Mouse (Mus musculus): ENCODE data around the gene Ncor2. TPM values are rescaled to one million over a fixed set of nuclear protein-coding genes. Genes with fewer than 3 reads are reported as not detected.
A peak's percentile ranks its signal among the peaks of the same experiment; 100 is the strongest.

The Ncor2 gene
- polyA plus RNA-seq, 1 experiment from 2014 or later = 23.3 TPM

- no peaks in the 10 kb centered on the region for H3K27me3 ChIP-seq (replicated peaks; ENCODE audit: control insufficient read depth, insufficient read depth, low read length)
- no peaks in the 10 kb centered on the region for H3K9me3 ChIP-seq (ENCODE audit: control insufficient read depth, low read length)
- H3K4me1 ChIP-seq (ENCODE audit: control insufficient read depth, insufficient read depth, low read depth, low read length) = peaks cover 97% of the 10 kb centered on the region
- H3K36me3 ChIP-seq (ENCODE audit: control insufficient read depth, insufficient read depth, low read length) = no peaks in the 10 kb centered on the region
- H3K27ac ChIP-seq (ENCODE audit: low read depth, low read length) = peak overlapping the region; percentile 90
- WGBS = 77% methylated on average over 4 of the region's 4 CpGs
- H3K4me2 ChIP-seq (ENCODE audit: low read length) = no peak overlapping the region
- H3K9ac ChIP-seq (ENCODE audit: low read depth, low read length) = no peak overlapping the region
- ATAC-seq = no peak
- no peak overlapping the region for H3K4me3 ChIP-seq (ENCODE audit: low read length)
These were observed 23.6 kb downstream of the Ncor2 start for GRCm38 (mm10) chr5:125155451-125155850.

- Histone ChIP-seq H3K4me1 (ENCODE audit: control insufficient read depth, insufficient read depth, low read depth, low read length) (peaks cover 92% of the 10 kb centered on the region), H3K27me3 (replicated peaks; ENCODE audit: control insufficient read depth, insufficient read depth, low read length) (no peaks in the 10 kb centered on the region), H3K4me3 (ENCODE audit: low read length) (no peak overlapping the region), H3K36me3 (ENCODE audit: control insufficient read depth, insufficient read depth, low read length) (no peaks in the 10 kb centered on the region), H3K27ac (ENCODE audit: low read depth, low read length) (peak overlapping the region; percentile 90), H3K4me2 (ENCODE audit: low read length) (no peak overlapping the region), H3K9me3 (ENCODE audit: control insufficient read depth, low read length) (no peaks in the 10 kb centered on the region), H3K9ac (ENCODE audit: low read depth, low read length) (0 out of 2 replicates have a peak overlapping the region, but pooled peaks have one; percentile 21)
- 22% methylated on average over 5 of the region's 5 CpGs for WGBS
- ATAC-seq = peak; percentile 29
These were observed 24.0 kb downstream of the Ncor2 start for GRCm38 (mm10) chr5:125154989-125155388.

GRCm38 (mm10) chr5:125154178-125154577 is 24.8 kb downstream of the Ncor2 start:
- peaks cover 92% of the 10 kb centered on the region for H3K4me1 ChIP-seq (ENCODE audit: control insufficient read depth, insufficient read depth, low read depth, low read length)
- H3K9ac ChIP-seq (ENCODE audit: low read depth, low read length) = no peak overlapping the region; the same call in 1 of the 2 replicates
- no peak overlapping the region; the same call in 1 of the 2 replicates for H3K4me2 ChIP-seq (ENCODE audit: low read length)
- no peaks in the 10 kb centered on the region for H3K36me3 ChIP-seq (ENCODE audit: control insufficient read depth, insufficient read depth, low read length)
- H3K9me3 ChIP-seq (ENCODE audit: control insufficient read depth, low read length) = no peaks in the 10 kb centered on the region
- H3K27ac ChIP-seq (ENCODE audit: low read depth, low read length) = peak overlapping the region; percentile 90
- H3K4me3 ChIP-seq (ENCODE audit: low read length) = no peak overlapping the region
- WGBS = 20% methylated on average over 5 of the region's 5 CpGs
- H3K27me3 ChIP-seq (replicated peaks; ENCODE audit: control insufficient read depth, insufficient read depth, low read length) = no peaks in the 10 kb centered on the region
- ATAC-seq = no peak

GRCm38 (mm10) chr5:125153201-125153816 is 25.7 kb downstream of the Ncor2 start:
- Histone ChIP-seq H3K9me3 (ENCODE audit: control insufficient read depth, low read length) (no peaks in the 10 kb centered on the region), H3K27ac (ENCODE audit: low read depth, low read length) (peak overlapping the region; percentile 90), H3K27me3 (replicated peaks; ENCODE audit: control insufficient read depth, insufficient read depth, low read length) (no peaks in the 10 kb centered on the region), H3K36me3 (ENCODE audit: control insufficient read depth, insufficient read depth, low read length) (no peaks in the 10 kb centered on the region), H3K4me3 (ENCODE audit: low read length) (no peak overlapping the region), H3K9ac (ENCODE audit: low read depth, low read length) (no peak overlapping the region), H3K4me1 (ENCODE audit: control insufficient read depth, insufficient read depth, low read depth, low read length) (peaks cover 92% of the 10 kb centered on the region), H3K4me2 (ENCODE audit: low read length) (no peak overlapping the region)
- WGBS = 72% methylated on average over 11 of the region's 11 CpGs
- no peak for ATAC-seq

GRCm38 (mm10) chr5:125151872-125152534 is 27.0 kb downstream of the Ncor2 start:
- peak; percentile 85 for ATAC-seq
- Histone ChIP-seq H3K27ac (ENCODE audit: low read depth, low read length) (peak overlapping the region; percentile 90), H3K27me3 (replicated peaks; ENCODE audit: control insufficient read depth, insufficient read depth, low read length) (no peaks in the 10 kb centered on the region), H3K9ac (ENCODE audit: low read depth, low read length) (peak overlapping the region; percentile 54), H3K4me1 (ENCODE audit: control insufficient read depth, insufficient read depth, low read depth, low read length) (peaks cover 92% of the 10 kb centered on the region), H3K4me2 (ENCODE audit: low read length) (peak overlapping the region; percentile 18), H3K4me3 (ENCODE audit: low read length) (no peak overlapping the region), H3K36me3 (ENCODE audit: control insufficient read depth, insufficient read depth, low read length) (no peaks in the 10 kb centered on the region), H3K9me3 (ENCODE audit: control insufficient read depth, low read length) (no peaks in the 10 kb centered on the region)
- WGBS = 11% methylated on average over 17 of the region's 17 CpGs

- Histone ChIP-seq H3K4me3 (ENCODE audit: low read length) (no peak overlapping the region), H3K27me3 (replicated peaks; ENCODE audit: control insufficient read depth, insufficient read depth, low read length) (no peaks in the 10 kb centered on the region), H3K4me1 (ENCODE audit: control insufficient read depth, insufficient read depth, low read depth, low read length) (peaks cover 85% of the 10 kb centered on the region), H3K4me2 (ENCODE audit: low read length) (peak overlapping the region; percentile 21), H3K9ac (ENCODE audit: low read depth, low read length) (peak overlapping the region; percentile 7), H3K9me3 (ENCODE audit: control insufficient read depth, low read length) (no peaks in the 10 kb centered on the region), H3K27ac (ENCODE audit: low read depth, low read length) (peak overlapping the region; percentile 90), H3K36me3 (ENCODE audit: control insufficient read depth, insufficient read depth, low read length) (no peaks in the 10 kb centered on the region)
- peak; percentile 10; the same call in 1 of the 2 replicates for ATAC-seq
- WGBS = 9% methylated on average over 10 of the region's 10 CpGs
These were observed 28.0 kb downstream of the Ncor2 start for GRCm38 (mm10) chr5:125150951-125151564.

GRCm38 (mm10) chr5:125149142-125149541 is 29.9 kb downstream of the Ncor2 start:
- Histone ChIP-seq H3K4me3 (ENCODE audit: low read length) (no peak overlapping the region), H3K27me3 (replicated peaks; ENCODE audit: control insufficient read depth, insufficient read depth, low read length) (no peaks in the 10 kb centered on the region), H3K4me2 (ENCODE audit: low read length) (no peak overlapping the region), H3K9me3 (ENCODE audit: control insufficient read depth, low read length) (no peaks in the 10 kb centered on the region), H3K27ac (ENCODE audit: low read depth, low read length) (peak overlapping the region; percentile 67), H3K36me3 (ENCODE audit: control insufficient read depth, insufficient read depth, low read length) (no peaks in the 10 kb centered on the region), H3K4me1 (ENCODE audit: control insufficient read depth, insufficient read depth, low read depth, low read length) (peaks cover 69% of the 10 kb centered on the region), H3K9ac (ENCODE audit: low read depth, low read length) (no peak overlapping the region; the same call in 1 of the 2 replicates)
- no peak for ATAC-seq
- WGBS = 50% methylated on average over 17 of the region's 17 CpGs

GRCm38 (mm10) chr5:125148686-125149085 is 30.3 kb downstream of the Ncor2 start:
- no peaks in the 10 kb centered on the region for H3K36me3 ChIP-seq (ENCODE audit: control insufficient read depth, insufficient read depth, low read length)
- H3K9me3 ChIP-seq (ENCODE audit: control insufficient read depth, low read length) = no peaks in the 10 kb centered on the region
- peak overlapping the region; percentile 27; the same call in 1 of the 2 replicates for H3K9ac ChIP-seq (ENCODE audit: low read depth, low read length)
- peak overlapping the region; percentile 67 for H3K27ac ChIP-seq (ENCODE audit: low read depth, low read length)
- H3K4me1 ChIP-seq (ENCODE audit: control insufficient read depth, insufficient read depth, low read depth, low read length) = peaks cover 65% of the 10 kb centered on the region
- H3K4me2 ChIP-seq (ENCODE audit: low read length) = no peak overlapping the region; the same call in 1 of the 2 replicates
- WGBS = 33% methylated on average over 5 of the region's 5 CpGs
- peak; percentile 40 for ATAC-seq
- H3K4me3 ChIP-seq (ENCODE audit: low read length) = no peak overlapping the region
- no peaks in the 10 kb centered on the region for H3K27me3 ChIP-seq (replicated peaks; ENCODE audit: control insufficient read depth, insufficient read depth, low read length)

- H3K4me1 ChIP-seq (ENCODE audit: control insufficient read depth, insufficient read depth, low read depth, low read length) = peaks cover 66% of the 10 kb centered on the region
- no peak overlapping the region for H3K4me3 ChIP-seq (ENCODE audit: low read length)
- no peaks in the 10 kb centered on the region for H3K36me3 ChIP-seq (ENCODE audit: control insufficient read depth, insufficient read depth, low read length)
- H3K27ac ChIP-seq (ENCODE audit: low read depth, low read length) = peak overlapping the region; percentile 67
- ATAC-seq = no peak
- H3K27me3 ChIP-seq (replicated peaks; ENCODE audit: control insufficient read depth, insufficient read depth, low read length) = no peaks in the 10 kb centered on the region
- 32% methylated on average over 10 of the region's 10 CpGs for WGBS
- no peak overlapping the region; the same call in 1 of the 2 replicates for H3K4me2 ChIP-seq (ENCODE audit: low read length)
- no peaks in the 10 kb centered on the region for H3K9me3 ChIP-seq (ENCODE audit: control insufficient read depth, low read length)
- no peak overlapping the region; the same call in 1 of the 2 replicates for H3K9ac ChIP-seq (ENCODE audit: low read depth, low read length)
These were observed 30.8 kb downstream of the Ncor2 start for GRCm38 (mm10) chr5:125148173-125148572.

Measured in hindbrain, embryonic 16.5 days (tissue).